Mouse (Mus musculus): ENCODE measurements around the gene Nlgn3.

- no peak for TF ChIP-seq CTCF (IDR thresholded peaks at IDR 0.05; ENCODE audit: low read depth)
- TF ChIP-seq EP300 (optimal IDR thresholded peaks at IDR 0.05) = no peak
These were observed 1.6 kb downstream of the Nlgn3 start for GRCm38 (mm10) chrX:101300427-101301030.

All from stomach, postnatal 0 days (tissue).